Mouse (Mus musculus): Measurements from ENCODE around the gene Safb2.

Safb2 gene

GRCm38 (mm10) chr17:56522744-56523143 is 61.6 kb downstream of the Safb2 start:
- DNase-seq (ENCODE audit: low spot score in 2 of 2) = no peak

GRCm38 (mm10) chr17:56515690-56516410 is 68.5 kb downstream of the Safb2 start:
- DNase-seq (ENCODE audit: low spot score in 2 of 2) = peak in 1 of 2 experiments; percentile 70

- no peak for DNase-seq (ENCODE audit: low spot score in 2 of 2)
Observed at GRCm38 (mm10) chr17:56514916-56515315, 69.5 kb downstream of the Safb2 start.

- DNase-seq (ENCODE audit: low spot score in 2 of 2) = no peak
Observed at GRCm38 (mm10) chr17:56514330-56514729, 70.1 kb downstream of the Safb2 start.

- DNase-seq (ENCODE audit: low spot score in 2 of 2) = no peak
Observed at GRCm38 (mm10) chr17:56512310-56512709, 72.1 kb downstream of the Safb2 start, which contains the start of gene Znrf4. Znrf4 (minus strand) TSS chr17:56512431.

- DNase-seq (ENCODE audit: low spot score in 2 of 2) = no peak
Observed at GRCm38 (mm10) chr17:56511707-56512090, 72.7 kb downstream of the Safb2 start.

- peak in 1 of 2 experiments; percentile 63 for DNase-seq (ENCODE audit: low spot score in 2 of 2)
Observed at GRCm38 (mm10) chr17:56510970-56511706, 73.2 kb downstream of the Safb2 start.

All from cerebellum, postnatal 4 days (tissue).